Mouse (Mus musculus): Measurements from ENCODE around the gene Gm17359.
A peak's percentile ranks its signal among the peaks of the same experiment; 100 is the strongest.

The Gm17359 gene

DNA sequence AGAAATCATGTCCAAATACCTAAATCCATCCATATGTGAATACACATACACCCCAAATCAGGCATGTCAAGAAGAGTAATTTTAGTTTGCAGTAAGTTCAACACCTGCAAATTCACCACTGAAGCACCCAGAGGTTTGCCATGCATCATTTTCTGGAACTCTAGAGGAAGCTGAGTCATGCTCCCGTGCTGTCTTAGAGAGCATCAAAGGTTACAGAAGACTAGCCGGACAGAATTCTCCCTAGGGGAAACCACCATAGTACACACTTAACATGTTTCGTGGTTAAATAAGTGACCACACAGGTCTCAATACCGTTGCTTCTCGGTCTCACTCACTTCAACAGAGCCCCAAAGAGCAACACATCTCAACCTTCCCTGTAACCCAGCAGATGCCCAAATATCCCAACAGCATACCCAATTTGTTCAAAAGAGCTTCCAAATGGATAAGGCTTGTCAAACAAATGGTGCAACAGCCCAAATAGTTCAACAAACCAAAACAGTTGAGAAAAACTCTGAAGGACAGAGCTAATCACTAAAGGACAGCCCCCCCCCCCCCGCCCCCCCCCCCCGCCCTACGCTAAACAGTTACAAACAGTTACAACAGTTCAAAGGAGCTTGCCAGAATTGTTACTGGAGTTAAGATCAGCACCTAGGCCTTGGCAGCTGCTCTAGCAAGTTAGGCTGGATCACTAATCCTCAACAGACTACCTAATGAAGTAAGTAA lies at the start of gene Gm17359:
TSS of gene Gm17359 (plus strand) at position 618 of the 723 bp plus-strand sequence.
- DNase-seq (ENCODE audit: low read depth, low spot score): peak; percentile 53

DNA sequence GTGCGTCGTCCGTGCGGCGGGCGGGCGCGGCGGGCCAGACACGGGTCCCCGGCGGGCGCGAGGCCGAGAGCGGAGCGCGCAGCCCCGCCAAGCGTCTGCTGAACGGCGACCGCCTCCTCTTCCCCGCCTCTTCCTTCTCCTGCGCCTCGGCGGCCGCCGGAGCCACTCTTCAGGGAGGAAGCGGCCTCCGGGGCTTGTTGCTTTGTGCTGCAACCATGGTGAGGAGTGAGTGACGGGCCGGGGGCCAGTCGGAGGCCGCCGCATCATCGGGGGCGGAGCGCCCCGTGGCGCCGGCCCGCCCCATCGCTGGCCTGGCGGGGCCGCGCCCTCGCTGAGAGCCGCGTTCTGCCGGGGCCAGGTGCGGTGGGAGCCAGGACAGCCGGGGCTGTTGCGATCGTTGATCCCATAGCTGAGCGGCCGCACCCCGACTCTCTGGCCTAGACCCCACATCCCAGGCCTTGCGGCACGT lies 49.3 kb upstream of the Gm17359 start:
- DNase-seq (ENCODE audit: low read depth, low spot score): peak; percentile 88

DNA sequence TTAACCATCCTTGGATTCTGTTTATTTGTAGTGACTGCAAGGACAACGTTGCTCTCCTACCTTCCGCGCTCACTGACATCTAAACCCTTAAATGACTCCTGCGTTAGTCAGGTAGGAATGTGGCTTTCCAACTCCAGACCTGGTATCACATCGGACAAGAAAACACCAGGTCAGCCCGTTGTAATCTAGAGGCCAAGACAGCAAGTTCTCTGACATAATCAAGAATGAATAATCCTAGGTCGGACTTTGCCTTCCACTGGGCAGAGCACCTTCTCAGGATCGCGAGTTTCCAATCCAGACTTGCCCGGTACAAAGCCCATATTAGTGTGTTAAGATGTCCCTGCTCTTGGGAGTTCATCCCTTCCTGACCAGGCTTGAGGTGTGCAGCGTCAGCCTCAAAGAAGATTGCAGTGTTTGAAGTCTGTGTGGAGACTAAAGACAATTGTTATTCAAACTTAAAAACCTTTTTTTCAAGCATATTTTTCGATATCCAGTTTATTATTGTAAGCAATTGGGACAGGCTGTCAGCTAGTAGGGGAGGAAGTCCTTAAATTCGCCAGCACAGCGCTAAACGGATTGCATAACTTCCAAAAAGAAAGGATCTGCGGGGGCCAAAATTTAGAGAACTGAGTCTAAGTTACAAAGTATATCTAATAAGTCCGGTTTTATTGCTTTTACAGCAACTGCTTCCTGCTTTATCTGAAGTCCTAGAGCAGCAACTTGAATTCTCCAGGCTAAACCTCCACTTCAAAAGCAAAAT lies 48.6 kb upstream of the Gm17359 start:
- peak; percentile 38 for DNase-seq (ENCODE audit: low read depth, low spot score)

DNA sequence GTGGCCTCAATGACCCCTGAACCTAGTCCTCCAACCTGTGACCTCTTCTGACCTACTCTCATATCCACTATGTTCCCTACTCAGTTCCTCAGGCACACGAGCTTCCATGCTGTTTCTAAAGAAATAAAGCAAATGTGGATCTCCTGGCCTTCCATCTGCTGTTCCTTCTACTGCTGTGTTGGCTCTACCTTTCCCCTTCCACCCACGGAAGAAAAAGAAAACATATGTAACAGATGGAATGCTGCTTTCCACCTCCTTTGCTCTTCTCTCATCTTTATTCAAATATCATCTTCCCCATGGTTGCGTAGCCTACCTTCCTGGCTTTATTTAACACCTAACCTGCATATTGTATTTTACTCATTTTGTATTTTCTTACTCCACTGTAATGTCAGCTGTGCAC lies 47.4 kb upstream of the Gm17359 start:
- DNase-seq (ENCODE audit: low read depth, low spot score): no peak

DNA sequence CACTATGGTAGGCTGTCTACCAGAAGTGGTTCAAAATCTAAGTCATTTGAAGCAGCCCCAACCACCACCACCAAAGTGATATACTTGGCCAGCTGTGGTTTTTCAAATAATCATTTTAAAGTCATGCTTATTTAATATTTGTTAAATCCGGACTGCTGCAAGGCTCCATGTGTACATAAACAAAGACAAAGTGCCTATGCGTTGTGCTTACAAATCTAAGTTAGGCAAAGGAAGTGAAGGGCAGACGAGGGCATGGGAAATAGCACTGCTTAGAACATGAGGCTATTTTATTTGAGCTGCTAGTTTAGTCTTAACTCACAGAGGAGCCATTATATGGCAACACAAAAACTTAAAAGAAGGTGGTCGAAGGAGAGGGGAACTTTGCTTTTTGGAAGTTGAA lies 43.4 kb upstream of the Gm17359 start:
- no peak for DNase-seq (ENCODE audit: low read depth, low spot score)

- DNase-seq (ENCODE audit: low read depth, low spot score): no peak
Observed at GRCm38 (mm10) chr3:79294701-79295100, 41.8 kb upstream of the Gm17359 start.

- DNase-seq (ENCODE audit: low read depth, low spot score): no peak
Observed at GRCm38 (mm10) chr3:79296049-79296448, 40.4 kb upstream of the Gm17359 start.

GRCm38 (mm10) chr3:79296586-79296985 lies 39.9 kb upstream of the Gm17359 start:
- DNase-seq (ENCODE audit: low read depth, low spot score): no peak

GRCm38 (mm10) chr3:79297281-79297680 lies 39.2 kb upstream of the Gm17359 start:
- no peak for DNase-seq (ENCODE audit: low read depth, low spot score)

- no peak for DNase-seq (ENCODE audit: low read depth, low spot score)
Observed at GRCm38 (mm10) chr3:79299401-79299800, 37.1 kb upstream of the Gm17359 start.

DNA sequence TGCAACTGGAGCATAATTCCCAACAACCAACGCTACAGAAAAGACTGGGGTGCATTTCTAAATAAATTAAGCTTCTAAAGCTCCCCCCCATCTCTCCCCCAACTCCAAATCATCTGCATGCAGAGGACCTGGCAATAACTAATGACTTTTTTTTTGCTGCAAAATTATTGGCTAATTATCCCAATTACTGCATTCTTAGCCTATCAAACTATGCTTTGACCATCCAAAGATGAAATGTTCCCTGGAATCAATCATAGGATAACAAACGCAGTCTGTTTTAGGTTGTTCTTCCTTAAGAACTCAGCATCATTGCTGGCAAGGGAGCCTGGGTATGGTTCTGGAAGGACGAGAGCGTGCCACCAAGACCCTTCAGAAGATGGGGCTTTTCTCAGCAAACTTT lies 27.9 kb upstream of the Gm17359 start:
- DNase-seq (ENCODE audit: low read depth, low spot score): no peak

DNA sequence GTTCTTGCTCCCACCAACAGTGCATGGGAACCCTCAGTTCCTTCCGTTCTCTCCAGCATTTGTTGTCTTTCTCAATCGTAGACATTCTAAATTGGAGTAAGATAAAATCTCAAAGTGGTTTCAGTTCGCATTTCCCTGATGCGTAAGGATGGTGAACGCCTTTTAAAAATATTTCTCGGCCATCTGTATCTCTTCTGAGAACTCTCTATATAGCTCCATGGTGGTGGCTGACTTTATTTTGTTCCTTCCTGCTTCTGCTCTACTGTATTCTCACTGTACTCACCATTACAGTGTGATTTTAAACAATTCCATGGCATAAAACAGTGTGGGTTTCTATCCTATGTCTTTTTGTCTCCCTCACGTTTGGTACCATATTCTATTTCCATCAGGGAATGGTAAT lies 26.3 kb upstream of the Gm17359 start:
- DNase-seq (ENCODE audit: low read depth, low spot score): no peak

DNA sequence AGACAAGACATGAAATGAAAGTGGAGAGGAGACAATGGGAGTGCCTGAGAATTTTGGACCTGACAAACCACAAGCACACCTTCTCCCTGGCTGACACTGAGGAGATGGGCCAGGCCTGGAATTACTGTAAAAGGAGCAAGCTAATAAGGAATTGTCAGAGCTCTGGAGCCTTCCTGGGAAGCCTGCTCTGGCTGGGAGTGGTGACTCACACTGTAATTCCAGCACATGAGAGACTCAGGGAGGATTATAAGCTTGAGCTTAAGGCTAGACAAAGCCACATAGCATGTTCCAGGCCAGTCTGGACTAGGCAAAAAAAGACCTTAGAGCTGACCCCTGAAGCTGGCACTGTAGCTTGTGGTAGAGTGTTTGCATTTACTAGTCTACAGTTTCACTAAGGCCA lies 24.6 kb upstream of the Gm17359 start:
- DNase-seq (ENCODE audit: low read depth, low spot score): peak; percentile 27

GRCm38 (mm10) chr3:79314006-79314698 lies 22.3 kb upstream of the Gm17359 start:
- DNase-seq (ENCODE audit: low read depth, low spot score): no peak

- no peak for DNase-seq (ENCODE audit: low read depth, low spot score)
Observed at GRCm38 (mm10) chr3:79324697-79325526, 11.5 kb upstream of the Gm17359 start.

DNA sequence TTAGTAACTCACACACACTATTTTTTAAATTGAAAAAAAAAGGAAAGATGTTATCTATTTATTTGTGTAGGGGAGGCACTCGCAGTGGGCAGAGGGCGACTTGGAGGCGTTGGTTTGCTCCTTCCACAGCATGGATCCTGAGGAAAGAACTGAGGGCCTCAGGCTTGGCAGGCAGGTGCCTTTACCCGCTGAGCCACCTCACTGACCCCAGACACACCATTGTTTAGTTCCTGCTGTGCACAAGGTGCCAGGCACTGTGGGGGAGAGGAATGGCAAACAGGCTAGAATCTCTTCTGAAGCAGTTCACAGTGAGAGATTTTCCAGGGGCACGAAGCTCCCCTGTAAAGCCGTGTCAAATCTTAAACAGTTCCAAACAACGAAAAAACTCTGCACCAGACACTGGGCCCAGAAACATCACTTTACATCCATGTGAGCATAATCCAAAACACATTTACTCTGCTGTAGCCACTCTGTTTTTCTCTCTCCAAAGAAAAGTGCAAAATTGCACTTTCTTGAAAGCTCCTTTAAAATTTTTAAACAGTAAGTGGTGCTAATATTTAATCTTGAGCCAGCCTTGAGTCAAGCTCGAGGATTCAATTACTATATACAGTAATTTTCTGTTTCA lies 6.7 kb upstream of the Gm17359 start:
- no peak for DNase-seq (ENCODE audit: low read depth, low spot score)

- DNase-seq (ENCODE audit: low read depth, low spot score): no peak
Observed at GRCm38 (mm10) chr3:79333051-79333450, 3.4 kb upstream of the Gm17359 start.

- no peak for DNase-seq (ENCODE audit: low read depth, low spot score)
Observed at GRCm38 (mm10) chr3:79333643-79334200, 2.7 kb upstream of the Gm17359 start.

GRCm38 (mm10) chr3:79340737-79341136 lies 4.3 kb downstream of the Gm17359 start:
- DNase-seq (ENCODE audit: low read depth, low spot score): no peak

- DNase-seq (ENCODE audit: low read depth, low spot score): no peak
Observed at GRCm38 (mm10) chr3:79342961-79343735, 6.7 kb downstream of the Gm17359 start.
